Mouse (Mus musculus) lung, embryonic 16.5 days (tissue): ENCODE measurements around the gene Adamtsl5. TPM values are rescaled to one million over a fixed set of nuclear protein-coding genes. Genes with fewer than 3 reads are reported as not detected.
A peak's percentile ranks its signal among the peaks of the same experiment; 100 is the strongest.

Source experiments
- ATAC-seq: fragments of 200-750 bp; cut with Nextera tagmentation; 2 replicates; pipeline ENCODE4 v1.8.0; 2017; ENCODE audit warnings: low read depth, mild to moderate bottlenecking, moderate library complexity
- H3K27ac ChIP-seq: fragments of 300-500 bp; sonication (generic); 2 replicates; pipeline ENCODE4 v1.5.1; 2014; ENCODE audit warnings: mild to moderate bottlenecking, control low read depth, low read length
- H3K27me3 ChIP-seq: fragments of 300-500 bp; sonication (generic); 2 replicates; pipeline ENCODE4 v1.6.1; 2014; ENCODE audit warnings: low read depth, low read length, mixed read lengths; ENCODE audit not compliant: control insufficient read depth, insufficient read depth
- H3K36me3 ChIP-seq: fragments of 300-500 bp; sonication (generic); 2 replicates; pipeline ENCODE4 v1.6.1; 2014; ENCODE audit warnings: low read length; ENCODE audit not compliant: control insufficient read depth, insufficient read depth
- H3K4me1 ChIP-seq: fragments of 300-500 bp; sonication (generic); replicated peaks from 2 replicates; pipeline ENCODE4 v1.6.1; 2014; ENCODE audit warnings: low read length, mixed read lengths; ENCODE audit not compliant: control insufficient read depth, insufficient read depth
- H3K4me2 ChIP-seq: fragments of 300-500 bp; sonication (generic); 2 replicates; pipeline ENCODE4 v1.6.1; 2014; ENCODE audit warnings: low read depth, low read length, control low read depth
- H3K4me3 ChIP-seq: fragments of 300-500 bp; sonication (generic); 2 replicates; pipeline ENCODE4 v1.5.1; 2014; ENCODE audit warnings: mild to moderate bottlenecking, low read length, control low read depth
- H3K9ac ChIP-seq: fragments of 300-500 bp; sonication (generic); 2 replicates; pipeline ENCODE4 v1.6.1; 2014; ENCODE audit warnings: low read length, control low read depth
- H3K9me3 ChIP-seq: fragments of 300-500 bp; sonication (generic); 2 replicates; pipeline ENCODE4 v1.6.1; 2016; ENCODE audit warnings: low read length; ENCODE audit not compliant: control insufficient read depth
- WGBS: fragments of 180-500 bp; shearing (Covaris S2); extraction: QIAGEN DNeasy Blood & Tissue Kit; methylation state at CpG from one replicate; pipeline ENCODE4 v1.1.7; 2014; 5-methylcytosine and 5-hydroxymethylcytosine counted together
- polyA plus RNA-seq: library from polyadenylated mRNA; unstranded; fragments of >200 nt; fragmentation: Nextera tagmentation; extraction: Ambion mirVana; gene quantifications from 2 replicates; pipeline ENCODE4 v1.2.1, GENCODE M21; 2015

The Adamtsl5 gene
- polyA plus RNA-seq, 1 experiment from 2014 or later = 4.1 TPM

- no peak overlapping the region for H3K4me2 ChIP-seq
- no peaks in the 10 kb centered on the region for H3K36me3 ChIP-seq
- no peaks in the 10 kb centered on the region for H3K4me1 ChIP-seq
- ATAC-seq = no peak
- H3K27me3 ChIP-seq = peaks cover 1% of the 10 kb centered on the region; the same call in 1 of the 2 replicates
- H3K27ac ChIP-seq = no peak overlapping the region
- 39% methylated on average over 6 of the region's 6 CpGs for WGBS
- no peak overlapping the region for H3K4me3 ChIP-seq
- no peak overlapping the region for H3K9ac ChIP-seq
- no peaks in the 10 kb centered on the region; the same call in 1 of the 2 replicates for H3K9me3 ChIP-seq
Observed at GRCm38 (mm10) chr10:80363734-80364133, 15.5 kb upstream of the Adamtsl5 start.

- Histone ChIP-seq H3K36me3 (no peaks in the 10 kb centered on the region), H3K4me2 (peak overlapping the region; percentile 41), H3K27me3 (peaks cover 45% of the 10 kb centered on the region), H3K9me3 (no peaks in the 10 kb centered on the region), H3K9ac (no peak overlapping the region), H3K4me3 (peak overlapping the region; percentile 31), H3K27ac (no peak overlapping the region), H3K4me1 (peaks cover 4% of the 10 kb centered on the region; the same call in 1 of the 2 replicates)
- ATAC-seq = peak; percentile 35; the same call in 1 of the 2 replicates
- WGBS = 8% methylated on average over 27 of the region's 31 CpGs
Observed at GRCm38 (mm10) chr10:80357994-80358639, 9.9 kb upstream of the Adamtsl5 start.

- Histone ChIP-seq H3K27ac (no peak overlapping the region), H3K4me1 (peaks cover 4% of the 10 kb centered on the region; the same call in 1 of the 2 replicates), H3K9me3 (no peaks in the 10 kb centered on the region), H3K27me3 (peaks cover 45% of the 10 kb centered on the region), H3K36me3 (no peaks in the 10 kb centered on the region), H3K4me3 (no peak overlapping the region), H3K9ac (no peak overlapping the region), H3K4me2 (no peak overlapping the region; the same call in 1 of the 2 replicates)
- ATAC-seq = no peak
- WGBS = 26% methylated on average over 7 of the region's 7 CpGs
Observed at GRCm38 (mm10) chr10:80357336-80357735, 9.1 kb upstream of the Adamtsl5 start.

- Histone ChIP-seq H3K9ac (0 out of 2 replicates have a peak overlapping the region, but pooled peaks have one; percentile 28), H3K4me2 (peak overlapping the region; percentile 55), H3K4me1 (peaks cover 4% of the 10 kb centered on the region; the same call in 1 of the 2 replicates), H3K36me3 (no peaks in the 10 kb centered on the region), H3K9me3 (no peaks in the 10 kb centered on the region), H3K27ac (no peak overlapping the region), H3K27me3 (peaks cover 51% of the 10 kb centered on the region), H3K4me3 (peak overlapping the region; percentile 39)
- under 1% methylated on average over 34 of the region's 34 CpGs for WGBS
- no peak for ATAC-seq
Observed at GRCm38 (mm10) chr10:80356737-80357136, 8.5 kb upstream of the Adamtsl5 start.

GRCm38 (mm10) chr10:80356001-80356682 is 7.9 kb upstream of the Adamtsl5 start, which contains the start of gene Plk5:
Gene Plk5 (plus strand): TSS chr10:80356459.
- Histone ChIP-seq H3K4me2 (peak within 1 kb of the TSS; percentile 55), H3K27ac (no peak within 1 kb of the TSS), H3K36me3 (no peaks in the 10 kb centered on the region), H3K4me3 (peak within 1 kb of the TSS; percentile 39), H3K27me3 (peaks cover 53% of the 10 kb centered on the region), H3K9me3 (no peaks in the 10 kb centered on the region), H3K9ac (0 out of 2 replicates have a peak within 1 kb of the TSS, but pooled peaks have one; percentile 28), H3K4me1 (peaks cover 4% of the 10 kb centered on the region; the same call in 1 of the 2 replicates)
- no peak for ATAC-seq
- WGBS = 1% methylated on average over 51 of the region's 53 CpGs

- Histone ChIP-seq H3K4me2 (no peak overlapping the region), H3K4me3 (no peak overlapping the region), H3K27ac (no peak overlapping the region), H3K9ac (no peak overlapping the region), H3K36me3 (no peaks in the 10 kb centered on the region), H3K27me3 (peaks cover 59% of the 10 kb centered on the region), H3K4me1 (peaks cover 5% of the 10 kb centered on the region; the same call in 1 of the 2 replicates), H3K9me3 (no peaks in the 10 kb centered on the region)
- no peak for ATAC-seq
- WGBS = 10% methylated on average over 9 of the region's 9 CpGs
Observed at GRCm38 (mm10) chr10:80355431-80355830, 7.2 kb upstream of the Adamtsl5 start.

- Histone ChIP-seq H3K27me3 (peaks cover 69% of the 10 kb centered on the region), H3K4me2 (no peak overlapping the region), H3K36me3 (no peaks in the 10 kb centered on the region), H3K9ac (no peak overlapping the region), H3K27ac (no peak overlapping the region), H3K4me3 (no peak overlapping the region), H3K9me3 (no peaks in the 10 kb centered on the region), H3K4me1 (peaks cover 21% of the 10 kb centered on the region)
- 50% methylated on average over 8 of the region's 8 CpGs for WGBS
- no peak for ATAC-seq
Observed at GRCm38 (mm10) chr10:80352727-80353126, 4.5 kb upstream of the Adamtsl5 start.

GRCm38 (mm10) chr10:80351896-80352295 is 3.7 kb upstream of the Adamtsl5 start:
- H3K36me3 ChIP-seq = no peaks in the 10 kb centered on the region
- H3K9ac ChIP-seq = no peak overlapping the region
- peaks cover 26% of the 10 kb centered on the region for H3K4me1 ChIP-seq
- H3K4me2 ChIP-seq = no peak overlapping the region
- no peak overlapping the region for H3K4me3 ChIP-seq
- H3K27me3 ChIP-seq = peaks cover 69% of the 10 kb centered on the region
- H3K27ac ChIP-seq = no peak overlapping the region
- ATAC-seq = no peak
- no peaks in the 10 kb centered on the region for H3K9me3 ChIP-seq
- 22% methylated on average over 11 of the region's 11 CpGs for WGBS

GRCm38 (mm10) chr10:80350292-80350691 is 2.1 kb upstream of the Adamtsl5 start:
- Histone ChIP-seq H3K9ac (no peak overlapping the region), H3K4me3 (no peak overlapping the region), H3K4me1 (peaks cover 22% of the 10 kb centered on the region), H3K9me3 (no peaks in the 10 kb centered on the region), H3K27ac (no peak overlapping the region), H3K4me2 (no peak overlapping the region), H3K36me3 (no peaks in the 10 kb centered on the region), H3K27me3 (peaks cover 61% of the 10 kb centered on the region)
- peak; percentile 77 for ATAC-seq
- 0% methylated on average over 7 of the region's 7 CpGs for WGBS
